Mouse (Mus musculus) kidney, embryonic 15.5 days (tissue): ENCODE data around the gene Pdx1. TPM values are rescaled to one million over a fixed set of nuclear protein-coding genes. Genes with fewer than 3 reads are reported as not detected.
A peak's percentile ranks its signal among the peaks of the same experiment; 100 is the strongest.

Experiments
- ATAC-seq: fragments of 200-750 bp; cut with Nextera tagmentation; replicated peaks from 2 replicates; pipeline ENCODE4 v1.8.0; 2017; ENCODE audit warnings: moderate TSS enrichment; ENCODE audit not compliant: low FRiP score
- H3K27ac ChIP-seq: fragments of 300-500 bp; sonication (generic); 2 replicates; pipeline ENCODE4 v1.5.1; 2015; ENCODE audit warnings: mild to moderate bottlenecking, inconsistent platforms
- H3K27me3 ChIP-seq: fragments of 300-500 bp; sonication (generic); 2 replicates; pipeline ENCODE4 v1.6.1; 2015; ENCODE audit warnings: inconsistent platforms
- H3K36me3 ChIP-seq: fragments of 300-500 bp; sonication (generic); 2 replicates; pipeline ENCODE4 v1.6.1; 2015; ENCODE audit warnings: inconsistent platforms
- H3K4me1 ChIP-seq: fragments of 300-500 bp; sonication (generic); 2 replicates; pipeline ENCODE4 v1.6.1; 2015; ENCODE audit warnings: inconsistent platforms
- H3K4me2 ChIP-seq: fragments of 300-500 bp; sonication (generic); 2 replicates; pipeline ENCODE4 v1.6.1; 2015; ENCODE audit warnings: moderate library complexity, mild to moderate bottlenecking, inconsistent platforms
- H3K4me3 ChIP-seq: fragments of 300-500 bp; sonication (generic); replicated peaks from 2 replicates; pipeline ENCODE4 v1.5.1; 2015; ENCODE audit warnings: mild to moderate bottlenecking, inconsistent platforms
- H3K9ac ChIP-seq: fragments of 300-500 bp; sonication (generic); 2 replicates; pipeline ENCODE4 v1.6.1; 2015; ENCODE audit warnings: mild to moderate bottlenecking, inconsistent platforms
- H3K9me3 ChIP-seq: fragments of 300-500 bp; sonication (generic); replicated peaks from 2 replicates; pipeline ENCODE4 v1.6.1; 2016; ENCODE audit warnings: inconsistent platforms
- WGBS: fragments of 180-500 bp; shearing (Covaris S2); methylation state at CpG from one replicate; pipeline ENCODE4 v1.1.7; 2015; ENCODE audit warnings: mixed read lengths; 5-methylcytosine and 5-hydroxymethylcytosine counted together
- microRNA-seq: library from miRNA; unstranded; fragments of <30 nt; microRNA quantifications from one replicate; pipeline ENCODE4, GENCODE M21; 2016
- polyA plus RNA-seq: library from polyadenylated mRNA; unstranded; fragments of >200 nt; fragmentation: Nextera tagmentation; extraction: Ambion mirVana; gene quantifications from 2 replicates; pipeline ENCODE4 v1.2.1, GENCODE M21; 2015

Gene Pdx1
- polyA plus RNA-seq, 1 experiment from 2014 or later: not detected

GRCm38 (mm10) chr5:147319653-147320052, 49.9 kb downstream of the Pdx1 start:
- H3K9ac ChIP-seq: no peak overlapping the region
- H3K4me2 ChIP-seq: no peak overlapping the region
- peaks cover 11% of the 10 kb centered on the region for H3K4me1 ChIP-seq
- no peak overlapping the region for H3K4me3 ChIP-seq
- ATAC-seq: 0 out of 2 replicates have a peak, but pooled peaks have one; percentile 31
- H3K27me3 ChIP-seq: peaks cover 81% of the 10 kb centered on the region
- no peak overlapping the region for H3K27ac ChIP-seq
- no peaks in the 10 kb centered on the region for H3K9me3 ChIP-seq
- H3K36me3 ChIP-seq: no peaks in the 10 kb centered on the region

DNA sequence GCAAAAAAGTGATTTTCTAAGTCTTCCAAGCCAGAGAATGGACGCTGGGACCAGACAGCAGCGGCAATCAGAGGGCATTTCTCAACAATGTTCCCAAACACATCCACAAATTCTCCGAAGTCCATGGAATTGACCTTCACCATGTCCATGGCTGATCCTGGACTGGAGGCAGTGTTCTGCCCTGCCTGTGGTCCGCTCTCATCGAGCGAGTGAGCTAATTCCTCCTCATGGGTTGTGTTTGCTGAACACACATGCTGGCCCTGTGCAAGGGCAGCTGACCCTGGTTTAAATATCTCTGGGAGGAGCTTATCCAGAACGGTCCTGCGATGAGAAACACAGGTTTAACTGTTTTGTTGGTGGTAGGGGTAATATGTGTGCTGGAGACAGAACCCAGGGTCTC, 52.4 kb downstream of the Pdx1 start, which contains the start of gene Urad:
Gene Urad (minus strand): TSS at position 258 of the 400 bp plus-strand sequence.
- Histone ChIP-seq H3K4me1 (0 out of 2 replicates have a peak, but pooled peaks cover 2% of the 10 kb centered on the region), H3K27me3 (peaks cover 56% of the 10 kb centered on the region), H3K9me3 (no peaks in the 10 kb centered on the region), H3K4me2 (no peak within 1 kb of the TSS), H3K36me3 (no peaks in the 10 kb centered on the region), H3K4me3 (no peak within 1 kb of the TSS), H3K27ac (no peak within 1 kb of the TSS), H3K9ac (no peak within 1 kb of the TSS)
- ATAC-seq: no peak
- WGBS: 76% methylated on average over 8 of the region's 8 CpGs

DNA sequence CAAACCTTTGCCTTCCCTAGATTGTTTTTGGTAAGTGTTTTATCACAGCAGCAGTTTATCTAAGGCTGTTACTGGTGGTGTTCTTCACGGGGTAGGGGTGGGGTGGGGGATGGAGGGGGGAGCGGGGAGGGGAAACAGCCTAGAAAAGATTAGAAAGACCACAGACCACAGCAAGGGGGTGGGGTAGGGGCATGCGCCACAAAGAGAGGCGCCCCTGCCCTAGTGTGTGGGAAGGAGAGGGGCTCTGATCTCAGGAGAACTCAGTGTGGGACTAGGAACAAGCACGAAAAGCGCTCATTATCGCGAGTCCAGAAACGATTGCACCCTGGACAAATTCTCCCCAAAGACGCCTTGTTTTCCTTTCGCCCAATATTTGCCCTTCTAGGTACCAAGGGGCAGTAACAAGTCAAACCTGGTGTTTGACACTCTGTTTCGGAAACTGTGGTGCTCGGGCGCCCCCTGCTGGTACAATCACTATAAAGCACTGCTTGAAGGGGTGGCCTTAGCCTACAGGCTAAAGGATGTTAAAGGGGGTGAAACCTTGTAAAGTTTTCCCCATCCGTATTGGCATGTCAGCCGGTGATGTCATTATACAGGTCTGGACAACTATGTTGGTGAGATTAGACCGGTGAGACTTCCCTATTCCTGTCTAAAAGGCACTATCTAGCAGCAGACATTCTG, 53.6 kb downstream of the Pdx1 start:
- Histone ChIP-seq H3K4me2 (no peak overlapping the region), H3K9me3 (no peaks in the 10 kb centered on the region), H3K4me3 (no peak overlapping the region), H3K27me3 (peaks cover 44% of the 10 kb centered on the region), H3K36me3 (no peaks in the 10 kb centered on the region), H3K4me1 (no peaks in the 10 kb centered on the region), H3K9ac (no peak overlapping the region), H3K27ac (no peak overlapping the region)
- ATAC-seq: peak; percentile 18; the same call in 1 of the 2 replicates
- 18% methylated on average over 17 of the region's 17 CpGs for WGBS

Small RNAs within 50 kb of the gene (microRNA-seq; reads per million reads assigned to microRNA genes)
- not detected for gene Mir7k

Other genes starting within 250 kb of the Pdx1 start
- 14.6 and 15.4 TPM in 2 replicates for gene Lnx2, start 193.4 kb upstream of the Pdx1 start, polyA plus RNA-seq
- 139 and 154 TPM in 2 replicates for gene Polr1d, start 192.9 kb upstream of the Pdx1 start, polyA plus RNA-seq
- not detected in 2 replicates for gene Gsx1, start 81.3 kb upstream of the Pdx1 start, polyA plus RNA-seq
- 0.26 TPM in 1 of 2 replicates, not detected in the other for gene Cdx2, start 37.3 kb downstream of the Pdx1 start, polyA plus RNA-seq
- not detected in 2 replicates for gene Urad, start 52.5 kb downstream of the Pdx1 start, polyA plus RNA-seq
- gene Flt3, start 130.5 kb downstream of the Pdx1 start, polyA plus RNA-seq: 0.05 and 0.18 TPM in 2 replicates
- 73.7 and 77.6 TPM in 2 replicates for gene Pan3, start 160.2 kb downstream of the Pdx1 start, polyA plus RNA-seq